Mouse (Mus musculus) C2C12 (cell line): ENCODE data around the gene Galr3. TPM values are rescaled to one million over a fixed set of nuclear protein-coding genes. Genes with fewer than 3 reads are reported as not detected.

Source experiments
- H3K27me3 ChIP-seq: one replicate; pipeline ENCODE4 v1.6.1; 2011; ENCODE audit not compliant: control insufficient read depth, insufficient read depth, insufficient read length
- H3K36me3 ChIP-seq: one replicate; pipeline ENCODE4 v1.6.1; 2011; ENCODE audit not compliant: control insufficient read depth, insufficient read depth
- H3K4me3 ChIP-seq: one replicate; pipeline ENCODE4 v1.5.1; 2011; ENCODE audit warnings: mild to moderate bottlenecking, control low read depth; ENCODE audit not compliant: poor library complexity, insufficient read depth, severe bottlenecking
- H3K79me2 ChIP-seq: one replicate; pipeline ENCODE4 v1.6.1; 2011; ENCODE audit not compliant: control insufficient read depth, insufficient read depth
- H3K79me3 ChIP-seq: one replicate; pipeline ENCODE4 v1.6.1; 2011; ENCODE audit warnings: low read depth, control low read depth
- H3ac ChIP-seq: one replicate; pipeline ENCODE3; 2011; ENCODE audit warnings: low read depth; ENCODE audit not compliant: control insufficient read depth, insufficient read length
- CEBPB ChIP-seq: IDR thresholded peaks from one replicate; pipeline ENCODE4 v1.6.1; 2011; ENCODE audit warnings: low read depth, mild to moderate bottlenecking, control low read depth, moderate library complexity
- CTCF ChIP-seq: IDR thresholded peaks from one replicate; pipeline ENCODE4 v1.5.1; 2011; ENCODE audit not compliant: control insufficient read depth, insufficient read depth, insufficient read length
- FOSL1 ChIP-seq: IDR thresholded peaks from one replicate; pipeline ENCODE4 v1.8.0; 2011; ENCODE audit warnings: mild to moderate bottlenecking, low read length; ENCODE audit not compliant: poor library complexity, insufficient read depth, severe bottlenecking
- MAX ChIP-seq: IDR thresholded peaks from one replicate; pipeline ENCODE4 v1.6.1; 2011; ENCODE audit warnings: mild to moderate bottlenecking, control low read depth
- MYOD1 ChIP-seq: IDR thresholded peaks from one replicate; pipeline ENCODE4 v1.6.1; 2011; ENCODE audit warnings: low read depth; ENCODE audit not compliant: control insufficient read depth, insufficient read length
- MYOG ChIP-seq: IDR thresholded peaks from one replicate; pipeline ENCODE4 v1.6.1; 2011; ENCODE audit not compliant: control insufficient read depth, insufficient read length; ENCODE audit errors: extremely low read depth
- USF1 ChIP-seq: IDR thresholded peaks from one replicate; pipeline ENCODE4 v1.6.1; 2011; ENCODE audit warnings: low read depth, mild to moderate bottlenecking, control low read depth, moderate library complexity
- polyA plus RNA-seq: library from polyadenylated mRNA; unstranded; fragments of >200 nt; fragmentation: generic; extraction: Trizol; gene quantifications from one replicate; pipeline ENCODE4 v1.2.1, GENCODE M21; 2012; ENCODE audit warnings: missing spikeins

Gene Galr3
- polyA plus RNA-seq, 1 experiment = not detected

GRCm38 (mm10) chr15:79044837-79045236, 3.2 kb downstream of the Galr3 start:
- H3ac ChIP-seq = no peak overlapping the region
- H3K79me3 ChIP-seq = no peaks in the 10 kb centered on the region
- H3K79me2 ChIP-seq = no peaks in the 10 kb centered on the region
- H3K36me3 ChIP-seq = no peaks in the 10 kb centered on the region
- no peak for TF ChIP-seq CTCF
- no peak for TF ChIP-seq MYOG
- no peak for TF ChIP-seq MAX
- TF ChIP-seq FOSL1 = no peak
- peak; percentile 15 for TF ChIP-seq MYOD1
- H3K27me3 ChIP-seq = peaks cover 51% of the 10 kb centered on the region
- H3K4me3 ChIP-seq = no peak overlapping the region

GRCm38 (mm10) chr15:79048186-79048585, 6.5 kb downstream of the Galr3 start:
- H3K4me3 ChIP-seq = no peak overlapping the region
- H3ac ChIP-seq = no peak overlapping the region
- H3K79me3 ChIP-seq = no peaks in the 10 kb centered on the region
- TF ChIP-seq CTCF (no peak), MAX (no peak), CEBPB (no peak), MYOD1 (no peak), FOSL1 (no peak), USF1 (no peak), MYOG (no peak)
- no peaks in the 10 kb centered on the region for H3K79me2 ChIP-seq
- H3K36me3 ChIP-seq = peaks cover 8% of the 10 kb centered on the region
- H3K27me3 ChIP-seq = peaks cover 24% of the 10 kb centered on the region

GRCm38 (mm10) chr15:79050160-79050845, 8.6 kb downstream of the Galr3 start:
- peaks cover 29% of the 10 kb centered on the region for H3K36me3 ChIP-seq
- no peaks in the 10 kb centered on the region for H3K79me3 ChIP-seq
- no peak overlapping the region for H3ac ChIP-seq
- H3K27me3 ChIP-seq = peaks cover 9% of the 10 kb centered on the region
- H3K79me2 ChIP-seq = no peaks in the 10 kb centered on the region
- TF ChIP-seq USF1 = no peak
- TF ChIP-seq MAX = no peak
- TF ChIP-seq MYOD1 = no peak
- no peak for TF ChIP-seq CTCF
- TF ChIP-seq FOSL1 = no peak
- no peak for TF ChIP-seq CEBPB
- no peak for TF ChIP-seq MYOG
- H3K4me3 ChIP-seq = no peak overlapping the region

- peaks cover 5% of the 10 kb centered on the region for H3K27me3 ChIP-seq
- H3K79me3 ChIP-seq = no peaks in the 10 kb centered on the region
- H3K79me2 ChIP-seq = no peaks in the 10 kb centered on the region
- TF ChIP-seq FOSL1 (no peak), MYOG (no peak), MYOD1 (no peak), MAX (no peak), CEBPB (no peak), USF1 (no peak), CTCF (no peak)
- H3K36me3 ChIP-seq = peaks cover 34% of the 10 kb centered on the region
- no peak overlapping the region for H3K4me3 ChIP-seq
- no peak overlapping the region for H3ac ChIP-seq
Measured at GRCm38 (mm10) chr15:79050964-79051363, 9.3 kb downstream of the Galr3 start.

GRCm38 (mm10) chr15:79051461-79052360, 10.0 kb downstream of the Galr3 start:
- H3K79me3 ChIP-seq = no peaks in the 10 kb centered on the region
- peaks cover 41% of the 10 kb centered on the region for H3K36me3 ChIP-seq
- TF ChIP-seq MYOD1 = no peak
- TF ChIP-seq MYOG = no peak
- no peak for TF ChIP-seq FOSL1
- no peak for TF ChIP-seq CTCF
- TF ChIP-seq MAX = no peak
- no peak for TF ChIP-seq CEBPB
- no peak for TF ChIP-seq USF1
- H3ac ChIP-seq = no peak overlapping the region
- no peak overlapping the region for H3K4me3 ChIP-seq
- H3K79me2 ChIP-seq = no peaks in the 10 kb centered on the region
- peaks cover 5% of the 10 kb centered on the region for H3K27me3 ChIP-seq
